ENCODE assay signal across 22 mouse cellular contexts in genomic region chr15:80844926-80845325, GRCm38 (mm10).
DNase-seq lines count a peak whose midpoint lies in the region; ATAC-seq and TF ChIP-seq lines count a peak whose summit lies in the region.
"Had no signal": no experiment of that assay in that cellular context is flagged by ENCODE, and none has a peak within 500 bp of the region (broad histone marks: within the 10 kb centered on the region; RNA-seq: fewer than 3 reads in every experiment).

No protein-coding gene starts in this region.

- TF ChIP-seq CTCF in liver, postnatal 0 days (IDR thresholded peaks at IDR 0.05; ENCODE audit: low read depth) = no peak

- no peak overlapping the region for H3K9ac ChIP-seq in liver, embryonic 12.5 days
- H3K9ac ChIP-seq in liver, embryonic 13.5 days = no peak overlapping the region
- no peak overlapping the region for H3K9ac ChIP-seq in liver, postnatal 0 days (replicated peaks)
- no peak overlapping the region for H3K9ac ChIP-seq in kidney, embryonic 14.5 days (ENCODE audit: low read depth, low read length)
- no peak overlapping the region for H3K9ac ChIP-seq in hindbrain, embryonic 14.5 days
- H3K9ac ChIP-seq: embryonic facial prominence, embryonic 12.5 days; embryonic facial prominence, embryonic 15.5 days; forebrain, postnatal 0 days; hindbrain, embryonic 12.5 days had no signal

- peaks cover 23% of the 10 kb centered on the region for H3K36me3 ChIP-seq in liver, embryonic 12.5 days
- peaks cover 19% of the 10 kb centered on the region for H3K36me3 ChIP-seq in liver, embryonic 13.5 days
- H3K36me3 ChIP-seq in liver, postnatal 0 days (replicated peaks; ENCODE audit: insufficient read depth, low read length) = peaks cover 11% of the 10 kb centered on the region; the same call in 1 of the 2 replicates
- H3K36me3 ChIP-seq in kidney, embryonic 14.5 days (ENCODE audit: control insufficient read depth, insufficient read depth, low read length) = no peaks in the 10 kb centered on the region; the same call in 1 of the 2 replicates
- H3K36me3 ChIP-seq in hindbrain, embryonic 14.5 days (replicated peaks; ENCODE audit: control insufficient read depth, insufficient read depth) = no peaks in the 10 kb centered on the region
- H3K36me3 ChIP-seq: embryonic facial prominence, embryonic 12.5 days; embryonic facial prominence, embryonic 15.5 days; hindbrain, embryonic 12.5 days had no signal

- H3K27me3 ChIP-seq in liver, embryonic 12.5 days (replicated peaks) = no peaks in the 10 kb centered on the region
- H3K27me3 ChIP-seq in liver, embryonic 13.5 days = no peaks in the 10 kb centered on the region
- H3K27me3 ChIP-seq in liver, postnatal 0 days (ENCODE audit: insufficient read depth, low read length) = no peaks in the 10 kb centered on the region
- no peaks in the 10 kb centered on the region for H3K27me3 ChIP-seq in kidney, embryonic 14.5 days (ENCODE audit: control insufficient read depth, insufficient read depth, low read length)
- H3K27me3 ChIP-seq in hindbrain, embryonic 14.5 days (ENCODE audit: control insufficient read depth, insufficient read depth, low read length) = no peaks in the 10 kb centered on the region
- H3K27me3 ChIP-seq: embryonic facial prominence, embryonic 12.5 days; embryonic facial prominence, embryonic 15.5 days; hindbrain, embryonic 12.5 days had no signal

- H3K4me3 ChIP-seq in liver, embryonic 12.5 days = no peak overlapping the region
- no peak overlapping the region for H3K4me3 ChIP-seq in liver, embryonic 13.5 days (replicated peaks)
- H3K4me3 ChIP-seq in liver, postnatal 0 days (ENCODE audit: low read depth, low read length) = no peak overlapping the region
- H3K4me3 ChIP-seq in kidney, embryonic 14.5 days (ENCODE audit: low read length) = no peak overlapping the region
- no peak overlapping the region for H3K4me3 ChIP-seq in hindbrain, embryonic 14.5 days (replicated peaks; ENCODE audit: low read length)
- H3K4me3 ChIP-seq: embryonic facial prominence, embryonic 12.5 days; embryonic facial prominence, embryonic 15.5 days; heart, adult 2 months; heart, embryonic 10.5 days; hindbrain, embryonic 12.5 days had no signal

- peak; percentile 65; the same call in 1 of the 2 replicates for ATAC-seq in liver, embryonic 12.5 days
- peak; percentile 72 for ATAC-seq in liver, embryonic 13.5 days (ENCODE audit: low read depth)
- ATAC-seq in liver, postnatal 0 days = 0 out of 2 replicates have a peak, but pooled peaks have one; percentile 21
- ATAC-seq in kidney, embryonic 14.5 days (ENCODE audit: low FRiP score, low TSS enrichment) = no peak
- ATAC-seq in hindbrain, embryonic 14.5 days (ENCODE audit: low FRiP score) = no peak
- ATAC-seq: CD4-positive, CD25-positive, alpha-beta regulatory T cell, adult 4 months; forebrain, embryonic 14.5 days; forebrain, postnatal 0 days; hindbrain, embryonic 16.5 days had no signal

- H3K27ac ChIP-seq in liver, embryonic 12.5 days = peak overlapping the region; percentile 60; the same call in 1 of the 2 replicates
- H3K27ac ChIP-seq in liver, embryonic 13.5 days = peak overlapping the region; percentile 72; the same call in 1 of the 2 replicates
- H3K27ac ChIP-seq in liver, postnatal 0 days (ENCODE audit: low read depth) = no peak overlapping the region
- H3K27ac ChIP-seq in kidney, embryonic 14.5 days (ENCODE audit: low read depth, low read length) = no peak overlapping the region
- H3K27ac ChIP-seq in hindbrain, embryonic 14.5 days = no peak overlapping the region
- H3K27ac ChIP-seq: embryonic facial prominence, embryonic 12.5 days; embryonic facial prominence, embryonic 15.5 days; heart, adult 2 months; heart, embryonic 10.5 days; hindbrain, embryonic 12.5 days had no signal

- no peak for DNase-seq in liver, embryonic 13.5 days
- DNase-seq in liver, postnatal 0 days = no peak
- no peak for DNase-seq in thymus, postnatal 4 days
- no peak for DNase-seq in hindbrain, embryonic 14.5 days (ENCODE audit: low spot score)
- DNase-seq: adrenal gland, adult 2 months; adrenal gland, postnatal 14 days; cerebellum, adult 11 months; cerebellum, adult 2 months; cerebellum, adult 9-11 months; cerebellum, postnatal 25 days; forebrain, postnatal 0 days; gastrocnemius, postnatal 25 days; heart, adult 2 months had no signal

- TF ChIP-seq EP300 in liver, postnatal 0 days (IDR thresholded peaks at IDR 0.05; ENCODE audit: low read depth) = no peak

- no peak overlapping the region for H3K4me2 ChIP-seq in liver, embryonic 12.5 days
- no peak overlapping the region for H3K4me2 ChIP-seq in liver, embryonic 13.5 days
- H3K4me2 ChIP-seq in liver, postnatal 0 days (ENCODE audit: low read depth, low read length) = no peak overlapping the region
- H3K4me2 ChIP-seq in kidney, embryonic 14.5 days (replicated peaks; ENCODE audit: low read depth, low read length) = no peak overlapping the region
- H3K4me2 ChIP-seq in hindbrain, embryonic 14.5 days (replicated peaks) = no peak overlapping the region
- H3K4me2 ChIP-seq: embryonic facial prominence, embryonic 12.5 days; embryonic facial prominence, embryonic 15.5 days; hindbrain, embryonic 12.5 days had no signal

- H3K4me1 ChIP-seq in liver, embryonic 12.5 days = peaks cover 63% of the 10 kb centered on the region
- H3K4me1 ChIP-seq in liver, embryonic 13.5 days (replicated peaks) = peaks cover 67% of the 10 kb centered on the region
- H3K4me1 ChIP-seq in liver, postnatal 0 days (ENCODE audit: insufficient read depth) = peaks cover 13% of the 10 kb centered on the region; the same call in 1 of the 2 replicates
- no peaks in the 10 kb centered on the region for H3K4me1 ChIP-seq in kidney, embryonic 14.5 days (ENCODE audit: control insufficient read depth, insufficient read depth, low read length)
- peaks cover 9% of the 10 kb centered on the region; the same call in 1 of the 2 replicates for H3K4me1 ChIP-seq in hindbrain, embryonic 14.5 days (replicated peaks; ENCODE audit: control insufficient read depth, insufficient read depth, low read length)

- H3K9me3 ChIP-seq in liver, embryonic 12.5 days (replicated peaks) = no peaks in the 10 kb centered on the region
- no peaks in the 10 kb centered on the region for H3K9me3 ChIP-seq in liver, embryonic 13.5 days (replicated peaks)
- H3K9me3 ChIP-seq in liver, postnatal 0 days (ENCODE audit: low read length) = no peaks in the 10 kb centered on the region
- H3K9me3 ChIP-seq in kidney, embryonic 14.5 days (ENCODE audit: control insufficient read depth, low read length) = no peaks in the 10 kb centered on the region
- no peaks in the 10 kb centered on the region for H3K9me3 ChIP-seq in hindbrain, embryonic 14.5 days (ENCODE audit: control insufficient read depth, low read length)
- H3K9me3 ChIP-seq: embryonic facial prominence, embryonic 12.5 days; embryonic facial prominence, embryonic 15.5 days; heart, embryonic 10.5 days; hindbrain, embryonic 12.5 days had no signal

- 52% methylated on average over 2 of the region's 2 CpGs for WGBS in liver, embryonic 12.5 days (ENCODE audit: insufficient replicate concordance)
- WGBS in liver, embryonic 13.5 days (ENCODE audit: insufficient replicate concordance) = 48% methylated on average over 2 of the region's 2 CpGs
- WGBS in liver, postnatal 0 days (ENCODE audit: insufficient replicate concordance) = 70% methylated on average over 2 of the region's 2 CpGs
- 87% methylated on average over 2 of the region's 2 CpGs for WGBS in kidney, embryonic 14.5 days
- 92% methylated on average over 2 of the region's 2 CpGs for WGBS in hindbrain, embryonic 14.5 days

Comparison
In these comparisons a context has a peak if more than half of its experiments do, and no peak if none do; other contexts are left out.
1. H3K27ac ChIP-seq: peak in liver, embryonic 12.5 days (single experiment) and liver, embryonic 13.5 days (single experiment); none in liver, postnatal 0 days (single experiment), kidney, embryonic 14.5 days (single experiment) and hindbrain, embryonic 14.5 days (single experiment).
2. ATAC-seq: peak in liver, embryonic 12.5 days (single experiment), liver, embryonic 13.5 days (single experiment) and liver, postnatal 0 days (single experiment); none in kidney, embryonic 14.5 days (single experiment) and hindbrain, embryonic 14.5 days (single experiment).